Mouse (Mus musculus): ENCODE data around the gene Spock3.
"Not testable (repeated sequence)": the region's sequence is repeated elsewhere in the genome, so short reads cannot be mapped to it uniquely, and the experiment has no call there.

The Spock3 gene

GRCm38 (mm10) chr8:62950709-62951108 is at the start of gene Spock3:
Gene Spock3 (plus strand): TSS chr8:62951009.
- DNase-seq (ENCODE audit: extremely low spot score, low read depth, low spot score), result no peak

- DNase-seq (ENCODE audit: extremely low spot score, low read depth, low spot score), result no peak
These were observed 645 bp downstream of the Spock3 start for GRCm38 (mm10) chr8:62951173-62952134.

- DNase-seq (ENCODE audit: extremely low spot score, low read depth, low spot score), result no peak
These were observed 1.7 kb downstream of the Spock3 start for GRCm38 (mm10) chr8:62952481-62952880.

DNA sequence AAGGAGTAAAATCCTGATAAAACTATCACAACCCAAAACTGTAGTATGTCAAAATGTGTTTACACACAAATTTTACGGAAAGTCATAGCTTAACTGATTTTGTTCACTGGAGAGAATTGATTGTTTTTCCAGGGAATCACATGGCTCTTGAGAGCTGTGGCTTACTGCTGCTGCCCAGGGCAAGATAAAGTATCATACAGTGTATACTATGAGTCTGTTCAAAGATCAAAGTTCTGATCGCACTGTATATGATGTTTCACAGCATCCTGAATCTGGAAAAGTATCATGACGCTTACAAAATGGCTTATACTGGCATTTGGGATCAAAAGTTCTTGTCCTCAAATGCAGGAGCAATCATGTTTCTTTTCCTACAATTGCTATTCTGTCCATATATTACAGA is 11.8 kb downstream of the Spock3 start:
- DNase-seq (ENCODE audit: extremely low spot score, low read depth, low spot score), result no peak

- no peak for DNase-seq (ENCODE audit: extremely low spot score, low read depth, low spot score)
These were observed 19.1 kb downstream of the Spock3 start for GRCm38 (mm10) chr8:62969802-62970372.

DNA sequence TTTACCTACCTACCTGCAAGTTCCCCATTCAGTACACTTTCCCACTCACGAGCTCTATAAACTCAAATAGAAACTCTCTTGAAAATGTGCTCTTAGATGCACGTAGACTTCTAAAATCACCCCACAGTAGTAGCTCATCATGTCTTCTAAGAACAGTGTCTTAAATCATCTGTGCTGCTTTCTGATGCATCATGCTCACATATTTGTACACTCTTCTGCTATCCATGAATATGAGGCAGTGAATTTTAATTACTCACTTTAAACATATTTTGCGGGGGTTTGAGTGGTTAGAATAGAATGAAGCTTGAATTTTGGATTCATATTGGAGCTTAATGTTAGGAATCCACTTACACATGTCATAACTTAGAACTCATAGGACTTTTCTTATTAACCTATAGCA is 138.2 kb downstream of the Spock3 start:
- no peak for DNase-seq (ENCODE audit: extremely low spot score, low read depth, low spot score)

DNA sequence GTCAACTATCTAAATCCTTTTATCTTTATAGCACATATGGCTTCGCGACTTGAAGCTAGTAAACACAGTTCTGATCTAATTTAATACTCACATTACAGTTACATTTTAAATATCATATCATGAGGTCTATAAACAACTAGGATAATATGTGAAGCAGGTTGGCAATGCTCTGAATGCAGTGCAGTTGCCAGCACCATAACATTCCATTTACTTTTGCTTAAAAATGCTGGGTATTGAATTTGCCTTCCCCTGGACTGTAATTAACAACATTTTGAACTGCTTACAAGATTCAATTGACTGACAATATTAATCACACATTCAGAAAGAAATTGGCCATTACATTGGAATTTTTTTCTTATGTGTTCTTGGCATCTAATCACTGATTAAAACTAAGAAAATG is 147.4 kb downstream of the Spock3 start:
- DNase-seq (ENCODE audit: extremely low spot score, low read depth, low spot score), result no peak

DNA sequence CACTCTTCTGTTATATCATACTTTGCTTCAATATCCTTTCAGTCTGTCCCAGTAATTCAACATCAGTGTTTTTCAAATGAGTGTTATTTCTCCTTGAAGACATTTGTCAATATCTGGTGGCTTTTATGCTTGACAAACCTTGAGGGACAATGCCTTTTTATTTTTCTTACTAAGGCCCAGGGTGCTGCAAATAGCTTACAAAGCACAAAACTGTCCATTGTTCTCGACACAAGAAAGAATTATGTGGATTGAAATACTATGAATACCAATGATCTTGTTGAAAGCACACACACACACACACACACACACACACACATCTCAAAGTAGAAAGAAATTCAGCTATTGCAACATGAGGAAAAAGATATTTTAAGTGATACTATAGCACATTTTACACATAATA is 159.0 kb downstream of the Spock3 start:
- no peak for DNase-seq (ENCODE audit: extremely low spot score, low read depth, low spot score)

DNA sequence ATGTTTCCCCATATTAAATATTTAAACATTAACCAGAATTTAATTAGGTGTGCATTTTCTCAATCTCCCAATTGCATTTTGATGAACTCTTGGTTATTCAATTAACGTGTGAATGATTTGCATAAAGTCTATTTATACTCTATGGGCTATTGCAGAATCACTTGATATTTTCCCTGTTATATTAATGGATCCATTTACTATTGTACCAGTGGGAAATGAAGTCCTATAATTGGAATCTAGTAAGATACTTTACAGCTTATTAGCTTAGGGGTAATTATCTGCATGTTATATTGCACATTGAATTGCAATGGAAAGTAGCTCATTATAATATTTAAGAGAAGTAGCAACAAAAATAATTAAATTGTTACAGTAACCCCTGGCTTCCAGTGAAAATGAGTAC is 162.1 kb downstream of the Spock3 start:
- DNase-seq (ENCODE audit: extremely low spot score, low read depth, low spot score), result no peak

DNA sequence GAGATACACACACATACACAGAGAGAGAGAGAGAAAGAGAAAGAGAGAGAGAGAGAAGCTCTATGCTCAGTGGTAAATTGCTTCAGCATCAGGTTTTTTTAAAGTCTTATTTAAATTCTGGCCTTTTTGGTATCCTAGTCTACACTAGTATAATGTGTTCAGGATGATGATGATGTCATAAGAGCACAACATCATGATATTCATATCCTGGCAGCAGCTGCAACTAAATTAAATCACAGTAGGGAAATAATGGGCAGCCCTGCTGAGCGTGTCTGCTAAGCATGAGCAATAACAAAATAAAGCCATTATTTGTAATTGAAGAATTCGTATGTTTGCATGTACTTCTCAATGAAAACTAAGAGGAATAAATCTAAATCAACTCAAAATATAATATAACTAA is 169.7 kb downstream of the Spock3 start:
- DNase-seq (ENCODE audit: extremely low spot score, low read depth, low spot score), result no peak

GRCm38 (mm10) chr8:63135406-63135805 is 184.6 kb downstream of the Spock3 start:
- no peak for DNase-seq (ENCODE audit: extremely low spot score, low read depth, low spot score)

- not testable (repeated sequence) for DNase-seq (ENCODE audit: extremely low spot score, low read depth, low spot score)
These were observed 213.1 kb downstream of the Spock3 start for GRCm38 (mm10) chr8:63163861-63164260.

GRCm38 (mm10) chr8:63165326-63165725 is 214.5 kb downstream of the Spock3 start:
- DNase-seq (ENCODE audit: extremely low spot score, low read depth, low spot score), result no peak

DNA sequence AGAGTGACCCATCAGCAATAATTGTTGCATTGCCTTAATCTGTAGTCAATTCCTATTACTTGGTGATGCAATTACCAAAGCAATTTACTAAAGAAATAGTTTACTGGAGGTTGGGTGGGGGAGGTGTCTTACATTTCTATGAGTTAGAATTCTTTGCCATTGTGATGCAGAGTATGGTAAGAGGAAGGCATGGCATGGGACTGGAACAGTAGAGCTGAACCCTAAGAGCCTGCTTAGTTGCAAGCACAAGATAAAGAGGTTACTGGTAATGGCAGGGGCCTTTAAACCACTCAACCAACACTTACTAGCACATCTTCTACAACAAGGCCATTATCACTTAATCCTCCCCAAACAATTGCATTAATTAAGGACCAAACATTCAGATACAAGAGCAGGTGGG is 219.1 kb downstream of the Spock3 start:
- no peak for DNase-seq (ENCODE audit: extremely low spot score, low read depth, low spot score)

DNA sequence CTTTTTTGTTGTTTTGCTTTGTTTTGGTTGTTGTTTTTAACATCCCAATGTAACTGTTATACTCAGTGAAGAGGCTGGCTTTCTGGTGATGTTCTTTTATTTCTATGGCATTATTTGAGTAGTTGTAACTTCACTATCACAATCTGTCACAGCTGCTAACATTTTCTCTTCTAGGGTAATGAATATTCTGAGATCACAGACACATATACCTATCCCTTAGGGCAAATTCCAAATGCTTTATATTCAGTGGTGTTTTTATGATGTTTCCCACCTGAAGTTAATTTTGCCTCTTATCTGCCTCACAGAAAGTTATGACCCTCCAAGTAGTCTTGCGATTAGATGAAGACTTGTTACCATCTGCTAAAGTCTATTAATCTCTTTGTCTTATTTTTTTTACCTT is 230.5 kb downstream of the Spock3 start:
- no peak for DNase-seq (ENCODE audit: extremely low spot score, low read depth, low spot score)

DNA sequence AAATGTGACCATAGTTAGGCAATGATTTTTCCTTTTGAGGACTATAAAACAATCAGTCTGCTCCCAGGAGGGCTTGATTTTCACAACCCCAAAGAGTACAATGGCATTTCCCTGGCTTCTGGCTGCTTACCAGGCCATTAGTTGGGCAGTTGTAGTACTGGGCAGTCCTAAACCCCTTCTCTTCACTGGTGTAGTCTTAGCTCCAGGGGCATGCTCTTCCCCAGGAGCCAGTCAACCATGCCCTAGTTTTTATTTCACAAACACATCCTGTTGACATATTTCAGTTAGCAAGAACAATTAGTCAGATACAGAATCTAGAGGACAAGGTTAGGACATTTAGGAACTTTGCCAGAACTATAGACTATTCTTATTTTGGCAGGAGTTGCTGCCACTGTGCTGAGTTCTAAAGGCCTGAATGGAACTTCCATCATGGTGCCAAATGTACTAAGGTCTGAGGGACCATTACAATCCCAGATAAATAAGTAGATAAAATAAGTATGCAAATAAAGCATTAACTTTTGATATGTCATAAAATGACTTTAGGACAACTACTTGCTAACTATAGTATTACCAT is 308.1 kb downstream of the Spock3 start:
- DNase-seq (ENCODE audit: extremely low spot score, low read depth, low spot score), result no peak

- DNase-seq (ENCODE audit: extremely low spot score, low read depth, low spot score), result no peak
These were observed 311.7 kb downstream of the Spock3 start for GRCm38 (mm10) chr8:63262516-63262915.

GRCm38 (mm10) chr8:63335366-63335765 is 384.6 kb downstream of the Spock3 start:
- no peak for DNase-seq (ENCODE audit: extremely low spot score, low read depth, low spot score)

GRCm38 (mm10) chr8:63368580-63368979 is 417.8 kb downstream of the Spock3 start:
- DNase-seq (ENCODE audit: extremely low spot score, low read depth, low spot score), result no peak

DNA sequence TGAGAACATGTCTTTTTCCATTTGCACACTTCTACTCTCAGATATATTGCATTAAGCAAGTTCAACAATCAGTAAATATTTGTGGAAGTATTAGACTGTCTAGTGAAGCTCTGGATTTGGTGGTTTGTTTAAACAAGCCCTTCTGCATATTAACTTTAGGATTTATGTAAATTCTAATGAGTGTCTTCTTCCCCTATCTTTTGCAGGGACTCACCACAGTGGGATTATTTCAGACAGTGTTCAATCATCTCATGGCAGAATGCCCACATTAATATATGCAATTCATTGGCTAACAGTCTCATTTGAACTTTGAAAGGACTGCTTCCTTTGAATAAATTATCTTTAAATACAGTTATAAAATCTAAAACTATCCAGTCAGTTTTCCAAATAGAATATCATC is 446.9 kb downstream of the Spock3 start:
- no peak for DNase-seq (ENCODE audit: extremely low spot score, low read depth, low spot score)

All from hindlimb bud, embryonic 11.5 days (tissue).